Mouse (Mus musculus) left cerebral cortex, postnatal 4 days (tissue): ENCODE measurements around the gene Tab2. TPM values are rescaled to one million over a fixed set of nuclear protein-coding genes. Genes with fewer than 3 reads are reported as not detected.

ENCODE experiments used
- total RNA-seq, 2 experiments: library from RNA; stranded (reverse); gene quantifications; 2 replicates each; pipeline ENCODE4 v1.2.3; 2021

Gene Tab2
- total RNA-seq, 2 experiments from 2014 or later, result 69.7 to 71.4 TPM

Other genes starting within 250 kb of the Tab2 start
- 10 to 100 TPM; 19.2 to 20.9 TPM for gene Katna1, start 230.2 kb downstream of the Tab2 start, total RNA-seq
- 10 to 100 TPM; 22.7 to 25.1 TPM for gene Ginm1, start 163.4 kb downstream of the Tab2 start, total RNA-seq
- 10 to 100 TPM; 39.3 to 45.6 TPM for gene Ppil4, start 163.3 kb downstream of the Tab2 start, total RNA-seq
- under 1 TPM; 0.18 to 0.22 TPM for gene Zc3h12d, start 123.8 kb downstream of the Tab2 start, total RNA-seq